Mouse (Mus musculus): ENCODE data around the gene Sufu.

Sufu gene

DNA sequence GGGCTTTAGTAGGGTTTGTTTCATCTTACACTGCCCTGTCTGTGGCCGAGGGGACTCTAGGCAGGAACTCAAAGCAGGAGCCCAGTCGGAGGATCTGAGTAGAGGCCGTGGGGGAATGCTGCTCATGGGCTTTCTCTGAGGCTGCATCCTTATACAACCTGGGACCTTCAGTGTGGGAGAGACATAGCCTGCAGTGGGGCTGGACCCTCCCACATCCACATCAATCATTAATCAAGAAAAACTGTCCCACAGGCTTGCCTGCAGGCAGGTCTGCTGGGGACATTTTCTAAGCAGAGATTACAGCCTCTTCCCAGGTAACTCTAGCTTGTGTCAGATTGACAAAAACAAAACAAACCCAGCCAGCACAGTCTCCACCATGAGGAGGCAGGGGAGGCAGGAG lies 65.9 kb downstream of the Sufu start:
- in situ Hi-C loops (cut with MboI, MseI), result no loop called here

DNA sequence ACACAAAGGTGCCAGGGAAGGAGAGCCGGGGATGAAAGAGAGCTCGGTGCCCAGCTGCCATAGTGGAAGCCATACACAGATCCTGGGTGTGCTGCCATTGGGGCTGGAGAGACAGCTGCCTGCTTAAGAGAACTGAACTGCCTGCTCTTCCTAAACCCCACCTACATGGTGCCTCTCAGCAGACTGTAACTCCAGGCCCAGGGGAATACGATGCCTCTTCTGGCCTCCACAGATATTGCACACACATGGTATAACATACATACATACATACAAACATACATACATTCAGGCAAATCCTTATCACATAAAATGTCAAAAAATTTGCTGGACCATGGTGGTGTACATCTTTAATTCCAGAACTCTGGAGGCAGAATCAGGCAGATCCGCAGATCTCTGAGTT lies 66.8 kb downstream of the Sufu start:
- in situ Hi-C loops (cut with MboI, MseI), result no loop called here

DNA sequence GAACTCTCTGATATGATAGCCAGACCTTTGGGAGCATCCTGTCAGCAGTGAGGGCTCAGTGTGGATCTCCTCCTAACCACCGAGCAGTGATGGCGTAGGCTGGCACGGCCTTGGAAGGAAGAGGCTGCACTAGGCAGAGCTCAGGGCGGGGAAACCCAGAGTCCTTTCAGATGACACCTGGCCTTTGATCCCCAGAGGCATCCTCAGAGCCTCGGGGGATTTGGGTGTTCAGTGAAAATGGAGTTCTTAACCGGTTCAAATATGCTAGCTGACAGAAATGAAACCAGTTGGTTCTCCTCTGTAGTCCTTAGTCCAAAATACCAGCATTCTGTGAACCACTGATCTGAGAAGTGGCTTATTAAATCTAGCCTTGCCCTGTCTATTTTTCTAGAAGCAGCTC lies 69.5 kb downstream of the Sufu start:
- in situ Hi-C loops (cut with MboI, MseI), result loop anchor here (5.0 kb wide), 1 partner anchor 36 kb away; the partner anchor contains the start of gene Trim8

DNA sequence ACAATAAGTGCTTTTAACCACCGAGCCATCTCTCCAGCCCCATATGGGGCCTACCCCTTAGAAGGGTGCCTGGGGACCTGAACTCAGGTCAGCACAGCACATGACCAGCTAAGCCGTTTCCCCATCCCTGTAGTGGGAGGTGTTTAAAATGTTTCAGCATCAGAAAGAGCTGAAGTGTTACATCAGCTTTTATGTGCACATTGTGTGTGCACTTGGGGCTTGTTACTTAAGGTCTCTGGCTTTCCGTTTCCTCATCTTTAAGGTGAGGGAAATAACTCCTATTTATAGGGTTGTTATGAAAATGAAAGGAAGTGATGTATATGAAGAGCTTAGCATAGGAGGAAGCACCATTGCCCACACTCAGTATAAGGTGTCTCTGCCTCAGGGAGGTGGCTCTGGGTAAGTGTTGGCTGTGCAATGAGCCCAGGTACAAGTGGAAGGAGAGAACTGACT lies 70.4 kb downstream of the Sufu start:
- in situ Hi-C loops (cut with MboI, MseI), result loop anchor here (5.0 kb wide), 1 partner anchor 35 kb away; the partner anchor contains the start of gene Trim8

- in situ Hi-C loops (cut with MboI, MseI), result no loop called here
Observed at GRCm38 (mm10) chr19:46470364-46471240, 73.9 kb downstream of the Sufu start.

DNA sequence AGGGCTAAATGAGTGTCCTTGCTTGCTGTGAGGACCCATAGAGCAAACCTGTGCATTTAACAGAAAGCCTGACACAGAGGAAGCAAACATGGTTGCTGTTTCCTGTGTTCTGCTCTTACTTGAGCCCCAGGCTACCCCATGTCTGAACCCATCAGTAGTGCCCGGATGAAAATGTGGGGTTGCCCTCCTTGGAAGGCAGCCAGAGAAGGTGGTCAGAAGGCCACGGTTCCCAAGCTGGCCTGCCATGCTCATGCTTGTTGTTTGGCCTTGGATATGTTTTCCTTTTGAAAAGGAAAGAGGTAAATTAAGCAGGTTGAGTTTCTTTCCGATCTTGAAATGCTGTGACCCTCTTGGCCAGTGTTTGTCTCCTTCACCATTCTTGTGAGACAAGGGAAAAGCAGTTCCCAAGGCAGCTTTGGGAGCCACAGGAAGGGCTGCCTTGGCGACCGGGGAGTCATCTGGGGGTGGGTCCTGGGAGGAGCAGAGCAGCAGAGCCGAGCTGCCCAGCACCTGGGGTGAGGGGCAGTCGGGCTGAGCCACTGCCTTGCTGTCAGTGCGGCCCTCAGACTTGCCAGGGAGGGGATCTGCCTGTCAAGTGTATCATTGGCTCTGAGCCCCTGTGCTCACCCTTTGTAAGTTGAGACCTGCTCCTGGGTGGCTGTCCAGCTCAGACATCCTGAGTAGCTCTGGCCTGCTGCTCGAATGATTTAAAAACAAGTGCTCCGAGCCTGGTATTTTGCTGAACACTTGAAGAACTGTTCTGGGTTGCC lies 74.8 kb downstream of the Sufu start:
- in situ Hi-C loops (cut with MboI, MseI), result no loop called here

GRCm38 (mm10) chr19:46477432-46477845 lies 80.7 kb downstream of the Sufu start:
- in situ Hi-C loops (cut with MboI, MseI), result no loop called here

DNA sequence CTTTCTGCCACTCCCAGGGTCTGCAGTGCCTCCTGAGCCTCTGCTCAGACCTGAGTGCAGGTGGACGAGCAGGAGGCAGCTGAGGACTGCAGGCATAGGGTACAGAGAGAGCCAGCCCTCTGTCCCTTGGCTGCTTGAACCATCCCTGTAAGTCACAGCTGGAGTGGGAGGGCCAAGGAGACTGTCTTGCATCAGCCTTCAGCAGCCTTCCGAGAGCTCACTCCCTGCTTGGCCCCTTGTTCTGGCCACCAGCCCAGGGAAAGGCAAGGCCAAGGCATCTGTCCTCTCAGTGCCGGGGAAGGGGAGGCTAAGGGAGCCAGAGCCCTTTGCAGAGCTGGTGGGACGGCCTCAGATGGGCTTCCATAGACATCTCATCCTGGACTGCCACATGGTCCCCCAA lies 81.5 kb downstream of the Sufu start:
- in situ Hi-C loops (cut with MboI, MseI), result no loop called here

GRCm38 (mm10) chr19:46478826-46479225 lies 82.1 kb downstream of the Sufu start:
- in situ Hi-C loops (cut with MboI, MseI), result no loop called here

DNA sequence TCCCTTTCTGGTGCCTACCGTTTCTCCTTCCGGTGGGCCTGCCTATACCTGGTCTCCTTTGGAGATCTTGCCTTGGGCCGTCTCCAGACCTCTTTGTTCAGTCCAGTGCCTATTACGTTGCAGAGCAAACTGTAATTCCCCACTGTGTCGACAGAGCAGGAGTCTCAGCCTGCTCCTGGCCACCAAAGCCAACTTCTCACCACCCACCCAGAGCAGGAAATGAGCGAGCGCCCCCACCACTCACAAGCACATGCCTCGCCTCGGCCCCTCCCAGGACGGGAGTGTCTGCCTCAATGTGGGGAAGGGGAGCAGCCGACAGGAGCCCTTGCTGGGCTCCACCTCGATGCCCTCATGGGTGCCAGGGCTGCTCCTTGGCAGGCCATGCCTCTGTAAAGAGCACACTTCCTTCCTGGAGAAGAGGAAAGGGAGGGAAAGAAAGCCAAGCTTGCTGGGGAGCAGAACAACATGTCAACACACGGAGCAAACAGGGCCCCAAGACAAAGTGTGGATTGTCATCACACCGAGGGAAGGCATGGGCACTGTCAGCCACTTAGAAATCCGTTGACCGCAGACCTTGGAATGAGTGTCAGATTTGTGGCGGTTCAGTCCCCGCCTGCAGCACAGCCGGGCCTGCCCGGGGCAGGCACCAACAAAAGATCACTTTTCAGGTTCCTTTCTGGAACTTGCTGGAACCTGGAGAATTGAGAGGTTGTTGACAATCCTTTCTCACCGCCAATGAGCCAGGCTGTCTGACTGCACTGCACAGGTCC lies 82.8 kb downstream of the Sufu start:
- in situ Hi-C loops (cut with MboI, MseI), result no loop called here

GRCm38 (mm10) chr19:46480624-46481345 lies 84.1 kb downstream of the Sufu start:
- in situ Hi-C loops (cut with MboI, MseI), result no loop called here

DNA sequence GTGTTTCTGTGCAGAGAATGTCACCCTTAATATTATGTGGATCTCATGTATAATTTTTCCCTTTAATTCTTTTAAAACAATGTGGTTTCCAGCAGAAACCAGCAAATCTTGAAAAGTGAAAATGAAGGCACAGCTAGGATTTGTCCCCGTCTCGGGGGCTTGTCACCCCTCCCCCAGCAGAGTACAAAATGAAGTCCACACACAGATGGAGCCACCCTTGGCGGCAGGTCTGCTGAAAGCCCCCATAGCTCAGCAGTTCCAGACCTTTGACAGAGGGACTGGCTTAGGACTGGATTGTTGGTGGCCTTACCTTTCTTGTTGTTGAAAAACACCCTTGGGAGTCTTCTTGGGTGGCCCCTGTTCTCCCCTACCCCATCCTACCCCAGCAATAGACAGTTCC lies 84.7 kb downstream of the Sufu start:
- in situ Hi-C loops (cut with MboI, MseI), result no loop called here

DNA sequence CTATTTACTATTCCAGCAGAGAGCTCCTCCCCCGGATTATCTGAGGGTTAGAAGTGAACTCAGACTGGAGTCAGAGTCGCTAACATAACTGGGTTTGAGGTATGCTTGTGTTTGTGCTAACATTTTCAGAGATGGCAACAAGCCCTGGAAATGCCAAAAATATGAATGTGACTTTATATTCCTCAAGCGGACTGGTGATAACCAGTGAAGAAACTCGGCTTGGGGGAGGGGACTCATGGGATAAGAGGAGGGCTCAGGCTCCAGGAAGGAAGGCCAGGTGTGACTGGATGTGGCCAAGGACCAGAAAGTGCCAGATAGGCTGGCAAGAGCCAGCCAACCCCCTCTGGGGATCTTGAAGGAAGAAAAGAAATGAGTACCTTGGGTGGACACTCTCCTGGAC lies 85.1 kb downstream of the Sufu start:
- in situ Hi-C loops (cut with MboI, MseI), result no loop called here

- in situ Hi-C loops (cut with MboI, MseI), result no loop called here
Observed at GRCm38 (mm10) chr19:46482896-46483516, 86.3 kb downstream of the Sufu start.

GRCm38 (mm10) chr19:46483701-46484328 lies 87.1 kb downstream of the Sufu start:
- in situ Hi-C loops (cut with MboI, MseI), result no loop called here

GRCm38 (mm10) chr19:46484518-46484917 lies 87.8 kb downstream of the Sufu start:
- in situ Hi-C loops (cut with MboI, MseI), result no loop called here

DNA sequence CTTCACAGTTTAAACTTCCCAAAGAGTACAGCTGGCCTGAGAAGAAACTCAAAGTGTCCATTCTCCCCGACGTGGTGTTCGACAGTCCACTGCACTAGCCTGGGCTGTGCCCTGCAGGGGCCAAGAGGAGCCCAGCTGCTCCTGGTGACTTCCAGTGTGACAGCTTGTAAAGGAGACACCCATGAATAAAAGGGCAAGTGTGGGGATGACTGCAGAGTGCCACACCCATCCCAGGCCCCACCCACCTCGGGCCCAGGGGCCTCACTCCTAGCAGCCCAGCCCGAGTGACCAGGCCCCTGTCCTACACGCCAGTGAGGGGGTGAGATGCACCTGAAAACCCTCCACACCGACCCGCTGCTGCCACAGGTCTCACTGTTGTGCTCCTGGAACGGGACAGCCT lies 89.2 kb downstream of the Sufu start:
- in situ Hi-C loops (cut with MboI, MseI), result no loop called here

DNA sequence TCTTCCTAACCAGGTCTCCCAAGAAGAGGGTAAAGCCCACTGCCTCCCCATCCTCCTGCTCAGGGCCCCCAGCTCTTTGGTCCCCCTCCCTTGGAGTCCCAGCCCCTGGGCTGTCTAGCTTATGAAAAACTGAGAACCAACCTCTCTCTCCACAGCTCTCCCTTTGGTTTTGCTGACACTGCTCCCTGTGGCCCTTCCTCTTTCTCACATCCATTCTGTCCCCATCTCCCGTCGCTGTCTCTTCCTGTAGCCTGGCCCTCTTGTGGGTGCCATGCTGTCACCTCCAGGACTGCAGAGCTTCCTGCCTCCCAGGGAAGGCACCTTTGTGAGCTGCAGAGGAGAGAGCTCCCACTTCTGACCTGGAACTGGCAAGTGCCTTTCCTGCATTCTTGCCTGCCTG lies 90.0 kb downstream of the Sufu start:
- in situ Hi-C loops (cut with MboI, MseI), result no loop called here

- in situ Hi-C loops (cut with MboI, MseI), result no loop called here
Observed at GRCm38 (mm10) chr19:46489448-46489847, 92.8 kb downstream of the Sufu start.

GRCm38 (mm10) chr19:46490634-46491033 lies 93.9 kb downstream of the Sufu start:
- in situ Hi-C loops (cut with MboI, MseI), result loop anchor here (10.0 kb wide), 1 partner anchor 64 kb away; no protein-coding TSS in a partner anchor

All from T-helper 1 cell (primary cell).